Mouse (Mus musculus): Measurements from ENCODE around the gene Bms1.
A peak's percentile ranks its signal among the peaks of the same experiment; 100 is the strongest.

Gene Bms1

DNA sequence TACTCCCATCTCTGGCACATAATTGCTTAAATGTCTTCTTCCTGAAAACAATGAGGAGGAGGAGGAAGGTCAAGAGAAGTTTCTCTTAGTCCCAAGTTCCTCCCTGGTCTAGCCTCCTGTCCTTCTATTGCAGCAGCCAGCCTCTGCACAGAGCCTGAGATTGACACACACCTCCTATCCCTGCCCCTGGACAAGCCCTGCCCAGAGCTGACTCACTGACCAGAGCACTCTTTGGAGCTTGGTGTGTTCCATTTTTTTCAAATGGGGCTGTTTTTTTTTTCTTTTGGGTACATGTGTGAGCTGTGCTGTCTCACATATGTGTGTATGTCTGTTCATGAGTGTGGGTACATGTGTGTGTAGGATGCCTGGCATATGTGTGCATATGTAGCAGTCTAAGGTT, 53.5 kb downstream of the Bms1 start:
- no peak for DNase-seq

DNA sequence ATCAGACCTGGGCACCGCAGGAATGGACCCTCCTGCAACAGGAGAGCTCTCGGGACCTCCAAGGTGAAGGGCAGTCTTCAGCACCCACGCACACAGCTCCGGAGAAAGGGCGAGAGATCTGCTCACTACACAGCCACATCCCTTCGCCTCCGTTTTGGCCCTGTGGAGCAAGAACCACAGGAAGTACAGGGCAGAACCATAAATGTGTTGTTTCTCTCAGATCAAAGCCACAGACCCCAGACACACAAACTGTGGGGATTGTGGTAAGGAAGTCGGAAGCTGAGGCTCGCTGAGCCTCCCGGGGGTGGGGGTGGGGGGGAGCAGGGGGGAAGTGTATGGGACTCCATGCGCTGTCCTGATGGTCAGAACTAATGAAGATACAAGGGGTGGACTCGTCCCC, 68.9 kb downstream of the Bms1 start:
- DNase-seq = no peak

DNA sequence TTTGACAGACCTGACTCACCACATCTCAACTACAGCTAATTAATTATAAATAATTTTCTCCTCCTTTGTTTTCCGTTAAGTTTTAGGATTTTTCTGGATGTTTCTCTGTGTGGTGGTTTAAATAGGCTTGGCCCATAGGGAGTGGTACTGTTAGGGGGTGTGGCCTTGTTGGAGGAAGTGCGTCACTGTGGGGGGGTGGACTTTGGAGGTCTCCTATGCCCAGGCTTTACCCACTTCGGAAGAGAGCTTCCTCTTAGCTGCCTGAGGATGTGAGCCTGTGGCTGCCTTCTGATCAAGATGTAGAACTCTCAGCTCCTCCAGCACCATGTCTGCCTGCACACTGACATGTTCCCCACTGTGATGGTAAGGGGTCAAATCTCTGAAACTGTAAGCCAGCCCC, 71.1 kb downstream of the Bms1 start:
- no peak for DNase-seq

DNA sequence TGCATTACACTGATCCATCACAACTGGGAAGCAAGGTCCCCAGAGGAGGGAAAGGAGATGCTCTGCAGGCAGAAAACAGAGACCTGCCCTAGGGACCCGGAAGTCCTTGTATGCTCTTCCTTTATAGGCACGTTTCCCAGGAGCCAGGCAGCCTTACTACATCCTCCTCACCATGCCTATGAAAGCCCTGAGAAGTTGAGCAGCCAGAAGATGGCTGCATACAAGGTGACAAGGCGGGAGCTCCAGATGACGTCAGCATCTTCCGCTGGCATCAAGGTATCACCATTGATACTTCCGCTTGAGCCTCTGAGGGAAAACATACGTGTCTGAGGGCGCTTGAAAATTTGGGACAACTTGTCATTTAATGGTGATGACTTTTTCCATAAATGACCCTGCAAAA, 72.0 kb downstream of the Bms1 start:
- no peak for DNase-seq

DNA sequence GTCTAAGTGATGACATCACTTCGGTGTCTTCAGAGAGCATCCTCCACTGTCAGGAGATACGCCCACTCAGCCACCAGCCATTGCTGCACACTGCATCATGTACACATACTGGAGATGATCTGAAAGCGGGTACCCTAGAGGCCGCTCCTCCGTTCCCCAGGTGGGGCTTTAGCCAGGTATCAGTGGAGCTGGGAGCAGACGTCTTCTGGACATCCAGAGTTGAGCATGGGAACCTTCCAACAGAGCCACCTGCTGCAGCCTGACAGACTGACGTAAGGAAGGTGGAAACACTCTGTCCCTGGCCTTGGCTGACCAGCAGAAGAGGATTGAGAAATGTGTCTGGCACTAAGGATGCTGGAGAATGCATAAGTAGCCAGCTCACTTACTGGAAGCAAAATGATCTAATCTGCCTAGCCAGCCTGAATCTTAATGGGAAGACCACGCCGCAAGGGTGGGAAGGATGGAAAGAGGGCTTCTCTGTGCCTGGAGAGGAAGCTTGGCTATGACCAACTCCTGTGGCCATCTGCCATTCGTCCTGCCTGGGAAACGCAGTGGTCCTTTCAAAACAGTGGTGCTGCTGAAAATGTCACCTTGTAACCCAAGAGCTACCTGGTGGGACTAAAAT, 77.3 kb downstream of the Bms1 start:
- peak; percentile 74 to 76 for DNase-seq

DNA sequence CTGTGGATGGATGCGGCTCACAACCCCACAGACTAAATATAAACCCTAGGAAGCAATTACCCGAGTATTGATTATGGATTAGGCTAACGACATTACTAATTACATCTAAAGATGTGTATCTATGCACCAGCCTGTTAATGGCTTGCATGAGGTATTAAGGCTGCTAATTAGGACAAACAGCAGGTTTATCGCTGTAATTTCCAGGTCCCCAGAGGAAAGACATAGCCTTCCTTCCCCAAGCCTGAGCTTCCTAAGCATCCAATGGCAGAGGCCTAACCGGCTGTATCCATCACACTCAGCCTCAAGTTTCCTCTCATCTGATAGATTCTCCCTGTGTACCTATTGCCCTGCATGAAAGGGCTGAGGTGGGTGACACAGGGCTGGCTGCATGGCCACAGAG, 81.6 kb downstream of the Bms1 start:
- no peak for DNase-seq

DNA sequence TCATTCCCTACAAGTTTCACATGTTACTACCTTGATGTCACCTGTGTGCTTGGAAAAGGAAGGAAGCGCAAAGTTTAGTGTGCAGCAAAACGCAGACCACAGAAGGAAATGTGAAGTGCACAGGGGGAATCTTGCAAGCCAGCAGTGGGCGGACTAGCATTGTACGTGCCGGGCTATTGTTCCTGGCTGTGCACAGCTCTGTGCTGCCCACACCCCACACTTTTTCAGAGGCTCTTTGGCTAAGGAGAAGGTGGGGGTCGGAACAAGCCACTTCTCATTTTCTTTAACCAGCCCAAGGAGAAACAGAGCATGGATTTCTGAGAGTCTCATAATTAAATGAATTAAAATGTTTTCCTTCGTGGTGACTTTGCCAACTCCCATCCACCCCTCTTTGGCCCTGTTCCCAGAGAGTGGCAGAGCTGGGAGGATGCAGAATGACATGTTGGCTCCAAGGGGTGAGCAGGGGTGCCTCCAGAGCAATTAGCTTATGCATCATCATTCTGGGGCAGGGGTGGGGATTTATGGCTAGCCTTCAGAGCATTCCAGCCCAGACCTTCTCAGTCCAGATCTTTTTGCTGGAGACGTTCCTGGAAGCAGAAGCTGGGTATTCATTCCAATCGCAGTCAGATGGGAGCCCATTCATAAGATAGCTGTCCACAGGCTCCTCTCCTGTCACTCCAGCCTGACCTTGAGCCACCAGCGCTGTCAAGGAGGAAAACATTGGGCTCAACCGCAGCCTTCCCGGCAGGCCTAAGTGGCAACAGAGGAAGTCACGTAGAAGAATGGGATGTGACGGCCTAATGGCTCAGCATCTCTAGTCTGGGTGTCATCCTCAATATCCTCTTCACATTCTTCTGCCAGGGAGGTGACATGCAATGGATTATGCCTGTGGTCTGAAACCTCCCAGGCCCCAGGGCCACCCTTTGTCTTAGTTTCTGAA, 82.5 kb downstream of the Bms1 start:
- DNase-seq = peak; percentile 50 to 67

DNA sequence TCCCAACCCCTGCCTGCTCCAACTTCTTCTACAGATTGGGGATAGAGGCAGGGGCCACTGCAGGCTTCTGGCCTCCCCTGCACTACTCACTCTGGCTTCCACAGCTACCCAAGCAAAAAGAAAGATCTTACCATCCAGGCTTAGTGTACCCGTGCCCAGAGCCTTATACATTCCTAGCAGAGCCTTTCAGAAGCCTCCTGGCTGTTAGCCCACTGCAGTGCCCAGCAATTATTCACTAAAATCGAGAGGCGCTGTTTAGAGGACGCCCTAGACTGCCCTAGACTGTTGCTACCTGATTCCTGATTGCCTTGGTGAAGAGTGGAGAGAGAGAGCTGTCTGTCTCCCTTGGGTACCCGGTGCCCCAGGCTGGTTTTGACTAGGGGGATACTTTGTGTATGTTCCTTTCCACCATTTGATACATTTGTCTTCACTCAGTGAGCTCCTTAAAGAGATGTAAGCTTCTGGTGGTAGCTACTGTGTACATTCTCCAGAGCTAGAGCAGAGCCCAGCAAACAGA, 83.3 kb downstream of the Bms1 start:
- peak in 1 of 2 experiments; percentile 33 for DNase-seq

DNA sequence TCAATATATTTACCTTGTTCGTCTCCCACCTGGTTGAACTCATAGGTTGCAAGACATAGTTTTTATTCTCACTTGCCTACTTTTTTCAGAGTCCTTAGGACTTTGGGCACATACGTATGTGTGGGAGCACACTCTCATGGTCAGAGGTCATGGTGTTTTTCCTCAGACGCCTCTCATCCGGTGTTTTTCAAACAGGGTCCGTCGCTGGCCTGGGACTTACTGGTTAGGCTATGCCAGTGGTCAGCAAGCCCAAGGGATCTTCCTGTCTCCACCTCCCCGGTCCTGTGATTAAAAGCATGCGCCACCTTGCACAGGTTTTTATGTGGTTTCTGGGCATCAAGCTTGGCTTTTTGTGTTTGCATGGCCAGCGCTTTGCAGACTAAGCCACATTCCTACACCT, 85.4 kb downstream of the Bms1 start:
- DNase-seq = no peak

Data from cerebellum, postnatal 14 days (tissue).